Mouse (Mus musculus): ENCODE data around the gene Ninj2.

DNA sequence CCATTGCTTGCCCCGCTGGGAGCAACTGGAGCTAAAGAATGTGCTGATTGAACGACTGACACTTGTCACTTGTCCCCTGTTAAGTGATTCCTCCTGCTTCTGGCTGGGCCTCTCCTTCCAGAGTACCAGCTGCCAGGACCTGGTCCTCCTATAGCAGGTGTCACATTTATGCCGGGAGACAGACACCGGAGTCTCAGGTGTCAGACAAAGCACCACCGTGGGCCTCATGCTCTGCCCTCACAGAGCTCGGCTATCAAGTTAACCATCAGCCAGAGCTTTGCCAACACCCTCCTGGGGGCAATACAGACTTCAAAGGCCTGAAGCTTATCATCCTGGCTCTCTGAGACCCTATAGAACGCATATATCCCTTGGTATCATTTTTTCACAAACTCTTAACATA lies 142.7 kb downstream of the Ninj2 start:
- TF ChIP-seq CTCF (IDR thresholded peaks at IDR 0.05; ENCODE audit: control insufficient read depth, insufficient read depth, insufficient read length) (no peak), USF1 (IDR thresholded peaks at IDR 0.05; ENCODE audit: low read depth) (no peak)
